Mouse (Mus musculus) frontal cortex, postnatal 36 days (tissue): ENCODE results near the gene Zfp541.
A peak's percentile ranks its signal among the peaks of the same experiment; 100 is the strongest.

Source experiments
- DNase-seq, 2 experiments: peaks; one replicate each; pipeline ENCODE4 v3.0.0; 2022; ENCODE audit warnings: low spot score in 2 of 2

The Zfp541 gene

DNA sequence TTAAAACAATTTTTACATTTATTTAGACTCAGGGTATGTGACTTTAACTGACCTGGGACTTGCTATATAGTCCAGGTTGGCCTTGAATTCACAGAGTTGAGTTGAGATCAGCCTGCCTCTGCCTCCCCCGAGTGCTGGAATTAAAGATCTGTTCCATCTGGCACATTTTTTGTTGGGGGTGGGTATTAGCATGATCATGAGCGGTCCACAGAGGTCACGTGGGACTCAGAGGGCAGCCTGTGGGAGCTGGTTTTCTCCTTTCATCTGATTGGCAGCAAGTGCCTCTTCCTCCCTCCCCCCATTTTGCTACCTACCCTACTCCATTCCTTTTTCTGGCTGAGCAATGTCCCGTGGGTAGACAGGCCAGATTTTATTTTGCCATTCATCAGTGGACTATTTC lies 19.0 kb downstream of the Zfp541 start:
- no peak for DNase-seq

GRCm38 (mm10) chr7:16083361-16083760 lies 21.7 kb downstream of the Zfp541 start:
- no peak for DNase-seq

GRCm38 (mm10) chr7:16087587-16087986 lies 26.0 kb downstream of the Zfp541 start:
- DNase-seq = no peak

DNA sequence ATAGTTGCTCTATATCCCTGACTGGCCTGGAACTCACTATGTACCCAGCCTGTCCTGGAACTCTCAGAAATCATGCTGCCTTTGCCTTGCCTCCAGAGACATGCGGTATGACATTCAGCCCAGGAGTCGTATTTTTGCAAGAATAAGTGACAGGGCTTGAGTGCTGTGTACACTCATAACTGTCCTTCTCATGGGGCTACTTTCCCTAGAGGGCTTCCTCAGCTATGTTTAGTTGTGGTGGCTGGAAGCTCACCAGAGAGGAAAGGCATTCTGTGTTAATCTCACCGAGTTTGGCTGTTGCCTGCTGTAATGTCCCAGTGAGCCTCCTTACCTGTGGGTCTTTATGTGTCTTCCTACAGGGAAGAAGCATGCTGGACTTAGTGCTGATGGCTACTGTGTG lies 33.0 kb downstream of the Zfp541 start:
- DNase-seq = no peak

GRCm38 (mm10) chr7:16098021-16099017 lies 36.7 kb downstream of the Zfp541 start, which contains the start of gene Napa:
Napa (plus strand) TSS chr7:16098458.
- DNase-seq = peak; percentile 99 to 100

- DNase-seq = no peak
Observed at GRCm38 (mm10) chr7:16099901-16100300, 38.3 kb downstream of the Zfp541 start.

- DNase-seq = no peak
Observed at GRCm38 (mm10) chr7:16101081-16101480, 39.5 kb downstream of the Zfp541 start.

GRCm38 (mm10) chr7:16101726-16102475 lies 40.3 kb downstream of the Zfp541 start:
- DNase-seq = no peak

- DNase-seq = no peak
Observed at GRCm38 (mm10) chr7:16102686-16103226, 41.1 kb downstream of the Zfp541 start.

DNA sequence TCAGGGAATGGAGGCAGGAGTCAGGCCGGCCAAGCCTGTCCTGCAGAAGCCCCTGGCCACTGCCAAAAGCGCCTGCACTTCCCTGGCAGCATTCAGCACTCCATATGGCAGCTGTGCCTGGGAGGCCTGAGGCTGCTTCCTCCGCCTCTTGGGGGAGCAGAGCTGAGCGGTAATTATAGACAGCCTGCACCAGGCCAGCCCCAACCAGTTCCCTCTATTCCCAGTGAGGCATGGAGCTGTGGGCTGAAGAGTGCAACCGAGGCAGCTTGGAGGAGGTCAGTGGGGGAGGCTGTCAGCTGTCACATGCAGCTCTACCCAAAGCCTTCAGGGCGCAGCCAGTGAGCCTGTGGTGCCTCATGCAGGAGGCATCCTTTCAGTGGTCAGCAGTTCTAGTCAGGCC lies 42.1 kb downstream of the Zfp541 start:
- DNase-seq = peak; percentile 79 to 88

- DNase-seq = no peak
Observed at GRCm38 (mm10) chr7:16104611-16105388, 43.2 kb downstream of the Zfp541 start.

GRCm38 (mm10) chr7:16108886-16109542 lies 47.4 kb downstream of the Zfp541 start:
- no peak for DNase-seq

DNA sequence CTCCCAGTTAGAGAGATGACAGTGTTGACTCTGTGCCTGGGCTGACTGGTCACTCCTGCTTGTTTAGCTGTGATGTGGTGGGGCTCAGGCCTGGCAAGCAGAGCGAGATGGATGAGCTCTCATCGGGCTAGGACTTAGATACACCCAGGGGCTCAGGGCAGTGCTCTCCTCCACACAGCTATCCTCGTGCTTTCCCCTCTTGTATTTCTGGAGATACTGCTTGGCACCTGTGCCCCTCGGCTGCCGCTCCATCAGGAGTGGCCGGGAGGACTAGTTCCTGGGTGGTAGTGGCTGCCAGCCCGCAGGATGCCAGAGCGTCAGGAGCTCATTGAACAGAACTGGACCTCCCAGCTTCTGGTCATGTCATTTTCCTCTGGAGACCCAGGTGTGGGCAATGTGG lies 48.5 kb downstream of the Zfp541 start:
- DNase-seq = no peak

DNA sequence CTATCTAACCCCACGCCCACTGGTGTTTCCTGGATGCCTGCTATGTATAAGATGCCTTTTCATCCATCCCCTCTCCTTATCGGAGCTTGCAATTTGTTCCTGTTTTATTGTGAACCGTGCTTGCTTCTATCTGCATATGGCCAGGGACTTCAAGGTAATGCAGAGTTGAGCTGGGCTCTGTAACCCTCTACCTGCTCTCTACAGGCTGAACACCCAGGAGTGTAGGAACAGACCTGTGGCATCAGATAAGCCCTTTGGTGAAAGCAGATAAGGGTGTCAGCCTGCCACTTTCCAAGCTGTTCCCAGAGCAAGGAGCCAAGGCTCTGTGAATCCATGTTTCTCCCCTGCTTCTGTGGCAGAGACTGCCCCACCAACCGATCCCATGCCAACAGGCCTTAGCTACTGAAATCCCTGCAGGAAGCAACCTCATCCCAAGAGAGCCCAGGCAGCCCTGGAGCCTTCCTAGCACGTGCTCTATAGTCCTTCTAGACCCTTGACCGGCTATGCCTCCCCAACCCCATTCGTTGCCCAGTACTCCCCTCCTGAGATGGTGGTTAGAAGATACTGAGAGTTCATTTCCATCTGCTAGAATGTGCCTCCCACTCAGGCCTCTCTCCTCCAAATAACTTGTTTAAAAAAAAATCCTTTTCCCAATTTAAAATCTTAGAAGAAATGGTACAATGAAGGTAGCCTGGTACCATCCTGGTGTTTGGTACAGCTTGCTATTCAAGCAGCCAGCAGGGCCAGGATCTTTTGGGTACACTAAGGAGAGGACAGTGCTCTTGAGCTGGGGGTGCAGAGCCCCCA lies 49.9 kb downstream of the Zfp541 start:
- DNase-seq = no peak

DNA sequence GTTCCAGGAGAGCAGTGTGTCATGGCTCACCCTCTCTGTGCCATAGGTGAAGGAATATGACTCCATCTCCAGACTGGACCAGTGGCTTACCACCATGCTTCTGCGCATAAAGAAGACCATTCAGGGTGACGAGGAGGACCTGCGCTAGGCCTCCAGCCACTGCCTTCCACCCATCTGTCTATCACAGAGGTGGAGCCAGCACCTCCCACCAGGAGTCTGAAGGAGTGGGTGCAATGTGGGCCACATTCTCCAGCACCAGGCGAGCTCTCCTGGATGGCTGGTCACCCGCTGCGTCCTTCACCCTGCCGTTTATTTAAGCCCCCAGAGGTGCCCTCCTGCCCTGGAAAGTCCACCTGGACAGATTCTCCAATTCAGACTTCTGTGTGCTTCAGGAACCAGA lies 54.8 kb downstream of the Zfp541 start:
- no peak for DNase-seq

- no peak for DNase-seq
Observed at GRCm38 (mm10) chr7:16117100-16117499, 55.5 kb downstream of the Zfp541 start.

- peak; percentile 93 to 95 for DNase-seq
Observed at GRCm38 (mm10) chr7:16119569-16120261, 58.1 kb downstream of the Zfp541 start, which contains the start of gene Kptn. Kptn (plus strand) TSS chr7:16119895.

DNA sequence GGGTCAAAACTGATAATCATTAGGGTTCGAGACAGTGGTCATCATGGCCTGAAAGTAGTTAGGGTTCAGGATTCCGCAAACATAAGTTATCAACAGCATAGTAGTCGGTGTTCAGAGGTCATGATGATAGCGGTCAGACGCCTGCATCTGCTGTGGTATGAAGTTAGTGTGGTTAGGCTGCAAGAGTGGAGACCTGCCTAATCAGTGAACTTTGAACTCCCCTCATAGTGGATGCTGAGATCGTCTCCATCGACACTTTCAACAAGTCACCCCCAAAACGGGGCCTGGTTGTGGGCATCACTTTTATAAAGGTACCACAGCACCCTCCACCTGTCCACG lies 58.6 kb downstream of the Zfp541 start:
- no peak for DNase-seq

- DNase-seq = no peak
Observed at GRCm38 (mm10) chr7:16125829-16126228, 64.2 kb downstream of the Zfp541 start.

DNA sequence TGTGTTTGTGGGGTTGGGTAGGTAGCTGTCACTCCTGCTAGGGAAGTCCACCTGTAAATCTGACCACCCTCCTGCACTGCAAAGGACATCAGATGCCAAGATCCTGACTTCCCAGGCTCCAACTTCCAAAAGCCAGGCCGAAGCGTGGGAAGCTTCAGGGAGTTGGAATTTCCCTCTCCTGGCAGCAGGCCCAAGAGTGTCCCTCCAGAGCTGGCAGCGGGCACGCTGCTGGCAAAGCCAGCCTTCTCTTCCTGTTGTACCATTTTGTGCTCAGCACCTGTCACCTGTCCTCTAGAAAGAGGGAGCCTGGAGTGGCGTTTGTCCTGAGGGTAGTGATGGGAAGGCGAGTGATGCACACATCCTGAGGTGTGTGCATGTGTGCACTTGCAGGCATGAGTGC lies 66.7 kb downstream of the Zfp541 start:
- DNase-seq = no peak
